Mouse (Mus musculus): ENCODE measurements at regions not wholly inside any gene's neighbourhood (a gene's known extent, or its start where the extent isn't known, plus 50 kb on each side); places are given as distances from the start of the nearest gene placed in this dataset.

- Histone ChIP-seq H3K9me3 (ENCODE audit: control insufficient read depth) (no peaks in the 10 kb centered on the region), H3K9ac (ENCODE audit: low read depth, low read length) (no peak overlapping the region), H3K27ac (ENCODE audit: low read depth, low read length) (no peak overlapping the region), H3K4me2 (replicated peaks; ENCODE audit: low read depth) (no peak overlapping the region), H3K4me1 (replicated peaks; ENCODE audit: control insufficient read depth, insufficient read depth, low read length) (no peaks in the 10 kb centered on the region), H3K27me3 (replicated peaks; ENCODE audit: control insufficient read depth, insufficient read depth, low read length) (no peaks in the 10 kb centered on the region), H3K36me3 (ENCODE audit: control insufficient read depth, insufficient read depth) (no peaks in the 10 kb centered on the region), H3K4me3 (ENCODE audit: low read depth, low read length) (no peak overlapping the region)
- WGBS, result 86% methylated on average over 4 of the region's 4 CpGs
- no peak for ATAC-seq
- no peak for TF ChIP-seq CTCF (IDR thresholded peaks at IDR 0.05; ENCODE audit: low read depth)
These were observed 354.6 kb upstream of the Arid1b start for GRCm38 (mm10) chr17:4639531-4639930.

GRCm38 (mm10) chr17:4640555-4640954 is 353.6 kb upstream of the Arid1b start:
- WGBS, result 72% methylated on average over 7 of the region's 7 CpGs
- TF ChIP-seq CTCF (IDR thresholded peaks at IDR 0.05; ENCODE audit: low read depth), result no peak
- ATAC-seq, result no peak

GRCm38 (mm10) chr17:4641166-4641565 is 353.0 kb upstream of the Arid1b start:
- WGBS, result 39% methylated on average over 4 of the region's 4 CpGs
- no peak overlapping the region for H3K9ac ChIP-seq (ENCODE audit: low read depth, low read length)
- no peaks in the 10 kb centered on the region for H3K9me3 ChIP-seq (ENCODE audit: control insufficient read depth)
- no peak overlapping the region for H3K27ac ChIP-seq (ENCODE audit: low read depth, low read length)
- H3K4me1 ChIP-seq (replicated peaks; ENCODE audit: control insufficient read depth, insufficient read depth, low read length), result no peaks in the 10 kb centered on the region
- no peak for ATAC-seq
- H3K4me2 ChIP-seq (replicated peaks; ENCODE audit: low read depth), result no peak overlapping the region
- H3K27me3 ChIP-seq (replicated peaks; ENCODE audit: control insufficient read depth, insufficient read depth, low read length), result no peaks in the 10 kb centered on the region
- H3K36me3 ChIP-seq (ENCODE audit: control insufficient read depth, insufficient read depth), result no peaks in the 10 kb centered on the region
- H3K4me3 ChIP-seq (ENCODE audit: low read depth, low read length), result no peak overlapping the region
- TF ChIP-seq CTCF (IDR thresholded peaks at IDR 0.05; ENCODE audit: low read depth), result no peak

More at GRCm38 (mm10) chr17:4640555-4640954, 353.6 kb upstream of the Arid1b start:
- Histone ChIP-seq H3K4me1 (replicated peaks; ENCODE audit: control insufficient read depth, insufficient read depth, low read length) (no peaks in the 10 kb centered on the region), H3K9me3 (ENCODE audit: control insufficient read depth) (no peaks in the 10 kb centered on the region), H3K36me3 (ENCODE audit: control insufficient read depth, insufficient read depth) (no peaks in the 10 kb centered on the region), H3K27ac (ENCODE audit: low read depth, low read length) (no peak overlapping the region), H3K9ac (ENCODE audit: low read depth, low read length) (no peak overlapping the region), H3K4me3 (ENCODE audit: low read depth, low read length) (no peak overlapping the region), H3K4me2 (replicated peaks; ENCODE audit: low read depth) (no peak overlapping the region), H3K27me3 (replicated peaks; ENCODE audit: control insufficient read depth, insufficient read depth, low read length) (no peaks in the 10 kb centered on the region)

- TF ChIP-seq CTCF (IDR thresholded peaks at IDR 0.05; ENCODE audit: low read depth), result no peak
- H3K9ac ChIP-seq (ENCODE audit: low read depth, low read length), result no peak overlapping the region
- no peaks in the 10 kb centered on the region for H3K27me3 ChIP-seq (replicated peaks; ENCODE audit: control insufficient read depth, insufficient read depth, low read length)
- H3K36me3 ChIP-seq (ENCODE audit: control insufficient read depth, insufficient read depth), result no peaks in the 10 kb centered on the region
- WGBS, result 53% methylated on average over 1 of the region's 1 CpGs
- H3K4me3 ChIP-seq (ENCODE audit: low read depth, low read length), result no peak overlapping the region
- H3K4me1 ChIP-seq (replicated peaks; ENCODE audit: control insufficient read depth, insufficient read depth, low read length), result no peaks in the 10 kb centered on the region
- no peak overlapping the region for H3K4me2 ChIP-seq (replicated peaks; ENCODE audit: low read depth)
- ATAC-seq, result no peak
- H3K27ac ChIP-seq (ENCODE audit: low read depth, low read length), result no peak overlapping the region
- no peaks in the 10 kb centered on the region for H3K9me3 ChIP-seq (ENCODE audit: control insufficient read depth)
These were observed 352.1 kb upstream of the Arid1b start for GRCm38 (mm10) chr17:4642046-4642445.

- Histone ChIP-seq H3K9ac (ENCODE audit: low read depth, low read length) (no peak overlapping the region), H3K4me1 (replicated peaks; ENCODE audit: control insufficient read depth, insufficient read depth, low read length) (no peaks in the 10 kb centered on the region), H3K4me2 (replicated peaks; ENCODE audit: low read depth) (no peak overlapping the region), H3K4me3 (ENCODE audit: low read depth, low read length) (no peak overlapping the region), H3K36me3 (ENCODE audit: control insufficient read depth, insufficient read depth) (no peaks in the 10 kb centered on the region), H3K27ac (ENCODE audit: low read depth, low read length) (no peak overlapping the region), H3K27me3 (replicated peaks; ENCODE audit: control insufficient read depth, insufficient read depth, low read length) (no peaks in the 10 kb centered on the region), H3K9me3 (ENCODE audit: control insufficient read depth) (no peaks in the 10 kb centered on the region)
- no peak for TF ChIP-seq CTCF (IDR thresholded peaks at IDR 0.05; ENCODE audit: low read depth)
- no peak for ATAC-seq
- WGBS, result 77% methylated on average over 6 of the region's 6 CpGs
These were observed 350.8 kb upstream of the Arid1b start for GRCm38 (mm10) chr17:4643343-4643742.

GRCm38 (mm10) chr17:4648603-4649002 is 345.5 kb upstream of the Arid1b start:
- Histone ChIP-seq H3K4me3 (ENCODE audit: low read depth, low read length) (no peak overlapping the region), H3K9ac (ENCODE audit: low read depth, low read length) (no peak overlapping the region), H3K27ac (ENCODE audit: low read depth, low read length) (no peak overlapping the region), H3K36me3 (ENCODE audit: control insufficient read depth, insufficient read depth) (no peaks in the 10 kb centered on the region), H3K27me3 (replicated peaks; ENCODE audit: control insufficient read depth, insufficient read depth, low read length) (no peaks in the 10 kb centered on the region), H3K9me3 (ENCODE audit: control insufficient read depth) (no peaks in the 10 kb centered on the region), H3K4me1 (replicated peaks; ENCODE audit: control insufficient read depth, insufficient read depth, low read length) (no peaks in the 10 kb centered on the region), H3K4me2 (replicated peaks; ENCODE audit: low read depth) (no peak overlapping the region)
- WGBS, result 83% methylated on average over 4 of the region's 4 CpGs
- ATAC-seq, result no peak
- no peak for TF ChIP-seq CTCF (IDR thresholded peaks at IDR 0.05; ENCODE audit: low read depth)

GRCm38 (mm10) chr17:4654221-4654620 is 339.9 kb upstream of the Arid1b start:
- H3K4me3 ChIP-seq (ENCODE audit: low read depth, low read length), result no peak overlapping the region
- no peak for ATAC-seq
- no peak overlapping the region for H3K4me2 ChIP-seq (replicated peaks; ENCODE audit: low read depth)
- H3K9me3 ChIP-seq (ENCODE audit: control insufficient read depth), result no peaks in the 10 kb centered on the region
- H3K4me1 ChIP-seq (replicated peaks; ENCODE audit: control insufficient read depth, insufficient read depth, low read length), result no peaks in the 10 kb centered on the region
- H3K9ac ChIP-seq (ENCODE audit: low read depth, low read length), result no peak overlapping the region
- WGBS, result 85% methylated on average over 3 of the region's 3 CpGs
- no peak for TF ChIP-seq CTCF (IDR thresholded peaks at IDR 0.05; ENCODE audit: low read depth)
- no peak overlapping the region for H3K27ac ChIP-seq (ENCODE audit: low read depth, low read length)
- no peaks in the 10 kb centered on the region for H3K27me3 ChIP-seq (replicated peaks; ENCODE audit: control insufficient read depth, insufficient read depth, low read length)
- no peaks in the 10 kb centered on the region for H3K36me3 ChIP-seq (ENCODE audit: control insufficient read depth, insufficient read depth)
